Mouse (Mus musculus): ENCODE measurements around the gene Kynu. TPM values are rescaled to one million over a fixed set of nuclear protein-coding genes. Genes with fewer than 3 reads are reported as not detected.

Kynu gene
- polyA plus RNA-seq (2015; fragmentation: Nextera tagmentation; extraction: Ambion mirVana): 1.9 TPM in 2 replicates

- no peak for DNase-seq (ENCODE audit: low spot score)
These were observed at the start of gene Kynu for GRCm38 (mm10) chr2:43555062-43555888. Gene Kynu (plus strand): TSS chr2:43555329.

DNA sequence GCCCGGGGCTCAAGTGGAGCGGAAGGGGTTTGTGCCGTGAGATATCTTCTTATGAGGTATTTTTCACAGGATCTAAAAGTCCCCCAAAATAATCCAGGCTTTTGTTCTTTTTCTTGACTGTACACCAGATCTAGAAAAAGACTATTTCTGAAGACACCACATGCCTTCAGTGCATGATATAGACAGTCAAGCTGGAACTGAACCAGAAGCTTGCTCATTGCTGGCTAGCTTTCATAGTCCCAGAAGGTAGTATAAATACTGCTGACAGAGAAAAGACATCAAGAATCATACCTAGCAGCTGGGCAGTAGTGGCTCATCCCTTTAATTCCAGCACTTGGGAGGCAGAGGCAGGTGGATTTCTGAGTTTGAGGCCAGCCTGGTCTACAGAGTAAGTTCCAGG is 48.9 kb upstream of the Kynu start:
- no peak for DNase-seq (ENCODE audit: low spot score)

- DNase-seq (ENCODE audit: low spot score): no peak
These were observed 41.3 kb upstream of the Kynu start for GRCm38 (mm10) chr2:43513852-43514251.

DNA sequence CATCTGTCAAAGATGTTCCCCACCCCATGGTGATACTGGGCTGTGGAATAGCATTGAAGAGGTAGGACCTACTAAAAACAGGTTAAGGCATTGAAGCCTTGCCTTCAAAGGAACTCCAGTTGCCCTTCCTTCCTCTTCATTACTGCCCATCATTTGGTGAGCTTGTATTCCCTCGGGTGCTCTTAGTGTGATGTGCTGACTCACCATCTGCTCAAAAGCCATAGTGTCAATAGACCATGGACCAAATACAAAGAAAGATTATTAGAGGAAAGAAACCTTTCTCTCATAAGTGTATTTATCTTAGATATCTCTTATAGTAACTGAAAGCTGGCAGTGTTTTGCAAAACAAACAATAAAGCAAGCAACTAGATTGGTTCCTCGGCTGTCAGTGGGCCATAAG is 20.7 kb upstream of the Kynu start:
- DNase-seq (ENCODE audit: low spot score): no peak

GRCm38 (mm10) chr2:43542615-43543014 is 12.5 kb upstream of the Kynu start:
- no peak for DNase-seq (ENCODE audit: low spot score)

DNA sequence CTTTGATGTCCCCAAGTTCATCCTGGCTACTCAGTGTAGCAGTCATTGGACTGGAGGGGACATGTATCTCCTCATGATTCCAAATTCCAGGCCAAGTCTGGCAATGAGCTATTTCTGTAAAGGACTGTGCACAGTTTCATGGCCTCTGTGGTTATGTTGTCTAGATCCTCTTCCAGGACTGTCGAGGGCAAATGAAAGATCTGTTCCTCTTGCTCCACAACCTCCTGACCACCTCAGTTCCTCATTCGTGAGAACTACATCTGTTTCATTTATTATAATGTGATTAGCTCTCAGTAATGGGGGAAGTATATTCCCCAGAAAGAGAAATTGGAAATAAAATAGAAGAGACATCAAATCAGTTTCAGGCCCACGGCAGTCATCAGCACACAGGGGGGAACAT is 9.5 kb upstream of the Kynu start:
- DNase-seq (ENCODE audit: low spot score): no peak

GRCm38 (mm10) chr2:43546448-43546847 is 8.7 kb upstream of the Kynu start:
- no peak for DNase-seq (ENCODE audit: low spot score)

GRCm38 (mm10) chr2:43554216-43554615 is 913 bp upstream of the Kynu start:
- no peak for DNase-seq (ENCODE audit: low spot score)

- DNase-seq (ENCODE audit: low spot score): no peak
These were observed 758 bp downstream of the Kynu start for GRCm38 (mm10) chr2:43555889-43556285.

- DNase-seq (ENCODE audit: low spot score): no peak
These were observed 1.9 kb downstream of the Kynu start for GRCm38 (mm10) chr2:43556985-43557384.

DNA sequence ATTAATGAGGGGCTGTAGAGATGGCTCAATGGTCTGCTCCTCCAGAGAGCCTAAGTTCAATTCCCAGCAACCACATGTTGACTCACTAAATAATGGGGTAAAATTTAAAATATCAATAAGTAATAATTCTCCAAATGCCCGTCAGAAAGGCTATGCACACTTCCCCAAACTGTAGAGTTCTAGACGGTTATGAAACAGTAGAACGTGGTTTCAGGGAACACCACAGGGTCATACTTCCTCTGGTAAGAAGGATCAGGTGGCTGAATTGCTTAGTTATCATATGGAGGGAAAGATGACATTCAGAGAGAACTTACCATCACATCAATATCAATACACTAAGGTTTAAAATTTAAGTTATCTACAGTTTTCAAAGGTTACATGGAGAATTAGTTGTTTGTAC is 6.1 kb downstream of the Kynu start:
- no peak for DNase-seq (ENCODE audit: low spot score)

- no peak for DNase-seq (ENCODE audit: low spot score)
These were observed 7.7 kb downstream of the Kynu start for GRCm38 (mm10) chr2:43562779-43563178.

DNA sequence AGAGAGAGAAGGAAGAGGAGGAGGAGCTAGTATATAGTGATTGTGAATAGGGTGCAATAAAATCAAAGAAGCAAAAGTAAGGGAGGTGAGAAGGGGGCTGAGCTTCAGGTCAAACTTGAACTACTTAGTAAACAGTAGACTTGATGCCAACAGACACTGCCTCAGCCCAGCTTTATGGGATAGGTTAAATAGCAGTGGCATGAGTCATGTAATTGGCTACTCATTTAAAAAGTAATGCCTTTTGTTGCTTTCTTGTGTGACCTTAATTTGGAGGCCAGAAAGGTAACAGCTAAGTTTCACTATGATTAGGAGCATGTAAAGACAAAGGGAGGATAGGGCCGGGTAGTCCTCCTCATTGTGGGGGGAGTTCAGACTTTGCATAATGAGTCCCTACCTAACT is 13.3 kb downstream of the Kynu start:
- DNase-seq (ENCODE audit: low spot score): no peak

DNA sequence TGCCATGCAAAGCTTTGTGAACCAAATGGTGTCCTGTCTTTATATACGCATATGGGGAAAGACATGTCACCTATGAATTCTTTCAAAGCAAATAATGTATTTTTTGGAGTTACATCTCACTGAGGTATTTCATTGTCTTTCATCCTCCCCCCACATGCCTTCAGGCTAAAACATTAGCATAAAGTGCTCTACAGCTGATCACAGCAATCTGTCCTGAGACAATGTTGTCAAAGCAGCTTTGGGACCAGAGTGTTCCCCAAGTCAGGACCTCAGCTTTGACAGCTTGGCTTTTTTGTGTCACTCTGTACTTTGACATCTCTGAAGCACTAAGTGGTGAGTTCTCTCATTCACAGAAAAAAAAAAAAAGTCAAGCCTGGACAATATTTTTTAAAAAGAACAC is 18.4 kb downstream of the Kynu start:
- no peak for DNase-seq (ENCODE audit: low spot score)

- no peak for DNase-seq (ENCODE audit: low spot score)
These were observed 28.2 kb downstream of the Kynu start for GRCm38 (mm10) chr2:43583243-43583812.

DNA sequence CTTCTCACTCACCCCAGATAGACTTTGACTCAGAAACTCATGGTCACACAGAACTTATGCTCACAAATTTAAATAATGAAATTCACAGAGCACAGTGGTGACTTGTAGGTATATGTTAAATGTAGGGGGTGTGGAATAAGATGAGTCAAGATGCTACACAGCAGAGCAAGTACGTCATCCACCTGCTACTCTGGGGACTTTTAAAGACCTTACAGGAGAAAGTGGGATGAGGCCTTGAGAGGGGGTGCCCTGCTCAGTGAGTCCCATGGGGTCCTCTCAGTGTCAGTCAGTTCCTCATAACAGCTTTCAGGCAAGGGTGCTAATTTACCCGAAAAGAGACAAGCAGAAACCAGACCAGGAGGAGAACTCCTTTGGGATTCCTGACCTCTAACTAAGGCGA is 30.4 kb downstream of the Kynu start:
- no peak for DNase-seq (ENCODE audit: low spot score)

DNA sequence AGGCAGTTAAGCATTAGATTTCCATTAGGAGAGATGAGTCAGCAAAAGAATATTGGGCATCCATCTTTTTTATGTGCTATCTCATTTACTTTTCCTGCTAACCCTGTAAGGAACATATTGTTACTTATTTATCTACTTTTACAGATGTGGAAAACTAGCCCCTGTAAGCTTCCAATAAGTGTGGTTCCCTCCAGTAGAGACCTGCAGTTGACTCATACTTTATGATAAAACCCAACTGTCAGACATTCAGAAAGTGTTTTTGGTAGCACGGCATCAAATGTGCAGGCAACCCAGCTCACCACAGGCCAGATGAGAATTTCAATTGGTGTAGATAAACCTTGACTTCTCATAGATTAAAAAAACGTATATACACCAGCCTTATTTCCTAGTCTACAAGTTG is 32.7 kb downstream of the Kynu start:
- no peak for DNase-seq (ENCODE audit: low spot score)

GRCm38 (mm10) chr2:43592001-43592704 is 37.0 kb downstream of the Kynu start:
- DNase-seq (ENCODE audit: low spot score): no peak

DNA sequence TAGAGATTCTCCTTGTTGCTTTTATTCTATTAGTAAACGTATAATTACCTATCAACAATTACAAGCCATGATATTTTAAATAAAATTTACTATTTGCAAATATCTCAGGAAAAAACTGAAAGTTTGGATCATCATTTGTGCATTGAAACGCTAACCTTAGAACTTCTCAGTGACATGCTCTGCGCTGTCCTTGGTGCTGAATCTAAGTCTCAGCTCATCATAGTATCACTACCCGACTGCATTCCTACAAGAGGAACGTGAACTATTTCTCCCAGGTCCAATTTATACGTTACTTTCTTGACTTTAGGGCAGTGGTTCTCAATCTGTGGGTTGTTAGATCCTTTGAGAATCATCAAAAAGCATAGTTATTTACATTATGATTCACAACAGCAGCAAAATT is 58.4 kb downstream of the Kynu start:
- DNase-seq (ENCODE audit: low spot score): peak; percentile 46

- DNase-seq (ENCODE audit: low spot score): no peak
These were observed 66.0 kb downstream of the Kynu start for GRCm38 (mm10) chr2:43621140-43621539.

- no peak for DNase-seq (ENCODE audit: low spot score)
These were observed 67.7 kb downstream of the Kynu start for GRCm38 (mm10) chr2:43622844-43623243.

DNA sequence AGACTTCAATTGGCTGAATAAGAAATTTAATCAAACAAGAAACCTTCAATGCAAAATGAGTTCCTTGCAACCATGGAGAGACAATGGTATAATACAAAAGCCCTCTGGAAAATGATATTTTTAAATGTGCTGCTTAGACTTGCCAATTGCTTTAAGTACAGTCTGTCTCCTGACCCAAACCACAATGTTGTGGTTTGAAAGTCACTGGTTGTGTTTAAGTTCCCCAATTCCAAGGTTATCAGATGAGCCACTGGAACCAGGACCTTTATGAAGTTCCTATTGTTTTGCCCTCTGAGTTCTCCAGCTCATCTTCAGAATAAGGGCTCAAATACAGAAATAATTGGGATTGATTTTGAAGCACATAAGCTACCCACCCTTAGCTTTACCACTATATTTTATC is 76.7 kb downstream of the Kynu start:
- no peak for DNase-seq (ENCODE audit: low spot score)

DNA sequence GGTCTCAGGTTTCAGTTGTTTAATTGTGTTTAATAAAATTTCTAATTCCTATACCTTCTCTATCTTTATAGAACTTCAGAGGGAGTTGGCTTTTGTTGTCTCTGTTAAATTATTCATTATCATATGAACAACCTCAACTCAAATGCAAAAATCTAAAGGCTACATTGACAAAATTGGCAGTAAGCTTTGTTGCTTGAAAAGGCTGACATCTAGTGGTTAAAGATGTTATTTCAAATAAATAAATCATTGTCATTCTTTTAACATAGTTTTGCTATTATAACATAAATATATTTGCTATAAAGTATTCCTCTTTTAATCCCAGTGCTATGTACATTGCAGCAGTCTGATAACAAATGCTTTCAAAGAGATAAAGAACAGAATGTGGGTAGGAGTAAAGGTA is 81.4 kb downstream of the Kynu start:
- DNase-seq (ENCODE audit: low spot score): no peak
